Mouse (Mus musculus): ENCODE measurements around the gene Gatad2b.
"Not testable (repeated sequence)": the region's sequence is repeated elsewhere in the genome, so short reads cannot be mapped to it uniquely, and the experiment has no call there.

Gatad2b gene

GRCm38 (mm10) chr3:90292345-90293275, at the start of gene Gatad2b:
Gene Gatad2b (plus strand): TSS chr3:90293178.
- peak; percentile 100 for DNase-seq (ENCODE audit: extremely low read depth, low read depth)

DNA sequence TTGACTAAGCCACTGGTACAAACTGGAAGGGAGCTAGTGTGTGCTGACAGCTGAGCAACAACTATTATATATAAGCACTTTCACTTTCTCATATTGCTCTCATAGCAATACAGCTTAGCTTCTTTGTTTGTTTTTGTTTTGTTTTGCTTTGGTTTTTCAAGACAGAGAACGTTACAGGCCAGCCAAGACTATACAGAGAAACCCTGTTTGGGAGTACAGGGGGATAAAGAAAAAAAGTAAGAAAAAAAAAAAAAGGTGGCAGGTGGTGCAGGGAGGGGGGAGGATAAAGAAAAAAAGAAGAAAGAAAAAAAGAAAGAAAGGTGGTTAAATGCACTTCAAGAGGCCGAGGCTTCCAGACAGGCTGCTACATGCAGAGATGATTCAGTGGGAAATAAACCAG, 47.6 kb upstream of the Gatad2b start:
- DNase-seq (ENCODE audit: extremely low read depth, low read depth) = no peak

DNA sequence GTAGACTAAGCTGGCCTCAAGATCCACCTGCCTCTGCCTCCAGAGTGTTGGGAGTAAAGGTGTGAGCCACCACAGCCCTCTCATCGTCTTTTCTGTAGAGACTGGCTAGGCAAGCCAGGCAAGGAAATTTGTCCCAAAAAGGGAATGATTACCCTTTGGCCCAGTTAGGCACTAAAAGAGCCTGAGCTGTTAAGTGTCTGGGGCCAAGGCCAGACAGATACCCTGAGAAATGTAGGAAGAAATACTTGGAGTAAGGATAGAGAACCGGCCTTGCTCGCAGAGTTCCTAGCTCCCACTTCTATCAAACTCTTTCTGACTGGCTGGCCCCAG, 45.4 kb upstream of the Gatad2b start:
- no peak for DNase-seq (ENCODE audit: extremely low read depth, low read depth)

DNA sequence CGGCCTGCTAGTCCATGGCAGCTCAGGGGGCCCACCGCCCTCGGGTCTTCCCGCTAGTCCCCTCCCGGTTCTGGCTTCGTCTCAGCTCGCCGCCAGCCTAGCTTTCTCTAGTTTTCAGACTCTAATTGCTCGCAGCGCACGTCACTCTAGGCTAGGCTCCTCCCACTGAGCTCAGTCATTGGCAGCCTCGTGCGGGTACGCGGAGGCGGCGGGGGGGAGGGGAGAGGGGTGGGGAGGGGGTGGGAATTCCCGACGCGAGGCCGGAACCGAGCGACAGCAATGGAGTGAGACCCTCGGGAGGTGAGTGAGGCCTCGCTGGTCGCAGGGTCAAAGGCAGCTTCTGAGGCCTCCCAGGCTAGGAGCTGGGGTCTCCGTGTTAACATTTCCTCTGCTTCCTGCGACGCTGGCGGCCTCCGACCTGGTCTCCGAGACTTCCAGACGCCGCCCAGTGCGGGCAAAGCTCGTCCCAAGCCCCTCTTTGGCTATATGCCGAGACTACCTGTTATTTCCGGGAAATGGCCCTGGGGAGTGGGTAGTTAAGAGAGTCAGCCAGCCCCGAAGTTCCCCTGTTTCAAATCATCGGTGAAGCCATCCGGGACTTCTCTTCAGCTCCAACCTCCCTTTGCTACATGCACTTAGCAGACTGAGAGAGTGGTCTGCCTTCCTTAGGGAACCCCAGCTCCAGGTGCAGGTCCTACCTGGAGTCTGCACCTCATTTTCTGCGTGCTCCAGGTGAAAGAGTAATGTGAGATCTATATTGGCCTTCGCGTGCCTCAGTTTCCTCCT, 44.8 kb upstream of the Gatad2b start, which contains the start of gene Slc39a1:
Slc39a1 (plus strand) TSS at position 213 of the 786 bp plus-strand sequence.
- DNase-seq (ENCODE audit: extremely low read depth, low read depth) = peak; percentile 92

GRCm38 (mm10) chr3:90248746-90249100, 44.3 kb upstream of the Gatad2b start:
- no peak for DNase-seq (ENCODE audit: extremely low read depth, low read depth)

DNA sequence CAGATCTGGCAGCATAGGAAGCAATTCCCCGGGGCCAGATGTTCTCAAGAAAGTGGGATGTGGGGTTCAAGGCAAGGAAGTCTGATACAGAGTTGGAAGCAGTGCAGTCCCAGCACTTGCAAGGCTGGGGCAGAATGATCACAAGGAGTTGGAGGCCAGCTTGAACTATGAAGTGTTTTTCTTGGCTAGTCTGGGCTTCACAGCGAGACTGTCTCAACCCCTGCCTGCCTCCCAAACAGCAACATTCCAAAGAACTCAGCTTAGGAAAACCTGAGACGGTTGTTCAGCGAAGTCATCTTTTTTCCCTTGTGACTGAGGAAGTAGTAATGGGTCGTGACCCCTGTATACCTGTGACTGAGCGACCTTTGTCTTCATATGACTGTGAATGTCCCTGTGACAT, 42.2 kb upstream of the Gatad2b start:
- no peak for DNase-seq (ENCODE audit: extremely low read depth, low read depth)

DNA sequence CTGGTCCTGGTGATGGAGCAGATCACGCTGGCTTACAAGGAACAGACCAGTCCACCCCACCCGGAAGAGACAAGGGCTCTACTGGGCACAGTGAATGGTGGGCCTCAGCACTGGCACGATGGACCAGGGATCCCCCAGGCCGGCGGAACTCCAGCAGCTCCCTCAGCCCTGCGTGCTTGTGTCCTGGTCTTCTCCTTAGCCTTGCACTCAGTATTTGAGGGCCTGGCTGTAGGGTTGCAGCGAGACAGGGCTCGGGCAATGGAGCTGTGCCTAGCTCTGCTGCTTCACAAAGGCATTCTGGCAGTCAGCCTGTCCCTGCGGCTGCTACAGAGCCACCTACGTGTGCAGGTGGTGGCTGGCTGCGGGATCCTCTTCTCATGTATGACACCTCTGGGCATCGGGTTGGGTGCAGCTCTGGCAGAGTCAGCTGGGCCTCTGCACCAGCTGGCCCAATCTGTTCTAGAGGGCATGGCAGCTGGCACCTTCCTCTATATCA, 41.2 kb upstream of the Gatad2b start:
- not testable (repeated sequence) for DNase-seq (ENCODE audit: extremely low read depth, low read depth)

DNA sequence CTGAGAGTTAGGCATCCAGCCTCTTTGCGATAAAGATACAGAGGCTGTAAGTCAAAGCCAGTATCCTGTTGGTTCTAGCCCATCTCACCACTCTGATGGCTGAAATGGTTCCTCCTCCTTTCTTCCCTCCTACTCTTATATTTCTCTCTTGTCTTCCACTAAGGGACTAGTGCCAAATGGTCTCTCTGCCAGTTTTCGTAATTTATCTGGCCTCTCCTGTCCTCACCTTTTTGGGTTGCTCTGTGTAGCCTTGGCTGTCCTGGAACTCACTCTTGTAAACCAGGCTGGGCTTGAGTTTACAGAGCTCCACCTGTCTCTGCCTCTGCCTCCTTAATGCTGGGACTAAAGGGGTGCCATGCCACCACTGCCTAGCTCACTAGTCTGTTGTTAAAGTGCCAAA, 40.3 kb upstream of the Gatad2b start:
- not testable (repeated sequence) for DNase-seq (ENCODE audit: extremely low read depth, low read depth)

DNA sequence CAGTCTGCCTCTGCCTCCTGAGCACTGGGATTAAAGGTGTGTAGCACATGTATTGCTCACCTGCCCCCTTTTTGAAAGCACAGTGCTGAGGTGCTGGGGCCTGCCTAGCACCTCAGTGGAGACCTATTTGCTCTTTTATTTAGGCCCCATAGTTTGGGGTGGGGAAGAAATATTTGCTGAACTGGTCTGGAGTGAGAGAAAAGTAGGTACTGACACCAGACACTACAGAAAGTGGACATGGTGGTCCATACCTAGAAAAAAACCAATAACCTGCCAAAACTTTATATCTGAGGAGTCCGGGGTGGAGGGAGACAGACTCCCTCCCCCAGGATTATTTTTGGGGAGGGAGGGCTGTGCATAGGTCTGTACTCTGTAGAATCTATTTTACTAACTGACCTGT, 39.8 kb upstream of the Gatad2b start:
- DNase-seq (ENCODE audit: extremely low read depth, low read depth) = not testable (repeated sequence)

DNA sequence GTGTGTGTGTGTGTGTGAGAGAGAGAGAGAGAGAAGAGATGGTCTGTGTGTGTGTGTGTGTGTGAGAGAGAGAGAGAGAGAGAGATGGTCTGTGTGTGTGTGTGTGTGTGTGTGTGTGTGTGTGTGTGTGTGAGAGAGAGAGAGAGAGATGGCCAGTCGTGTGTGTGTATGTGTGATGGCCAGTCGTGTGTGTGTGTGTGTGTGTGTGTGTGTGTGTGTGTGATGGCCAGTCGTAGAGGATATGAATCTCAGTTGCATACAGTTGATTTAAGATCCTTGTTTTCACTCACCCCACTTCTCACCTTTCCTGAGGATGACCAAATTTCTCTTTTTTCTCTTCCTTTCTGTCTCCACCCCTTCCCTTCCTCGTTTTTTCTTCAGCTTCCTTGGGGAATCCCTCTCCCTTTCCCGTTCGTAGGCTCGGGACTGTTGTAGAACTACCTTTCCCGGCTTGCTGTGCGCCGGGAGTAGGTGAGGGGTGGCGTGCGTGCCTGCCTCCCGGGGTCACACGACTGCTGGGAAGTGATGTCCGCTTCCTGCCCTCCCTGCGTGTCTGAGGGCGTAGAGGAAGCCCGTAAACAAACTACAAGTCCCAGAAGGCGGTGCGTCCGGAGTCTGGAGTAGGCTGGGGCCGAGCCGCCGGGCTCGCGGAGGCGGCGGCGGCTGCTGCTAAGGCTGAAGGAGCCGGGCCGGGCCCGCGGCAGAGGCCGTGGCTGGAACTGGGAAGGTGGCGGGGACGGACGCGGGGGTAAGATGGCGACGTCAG, 39.1 kb upstream of the Gatad2b start, which contains the start of gene Crtc2:
Crtc2 (plus strand) TSS at position 511 of the 766 bp plus-strand sequence.
- peak; percentile 96 for DNase-seq (ENCODE audit: extremely low read depth, low read depth)

GRCm38 (mm10) chr3:90254419-90255193, 38.4 kb upstream of the Gatad2b start:
- DNase-seq (ENCODE audit: extremely low read depth, low read depth) = peak; percentile 56

- DNase-seq (ENCODE audit: extremely low read depth, low read depth) = no peak
These were observed 37.8 kb upstream of the Gatad2b start for GRCm38 (mm10) chr3:90255194-90255565.

- DNase-seq (ENCODE audit: extremely low read depth, low read depth) = no peak
These were observed 37.1 kb upstream of the Gatad2b start for GRCm38 (mm10) chr3:90255784-90256353.

DNA sequence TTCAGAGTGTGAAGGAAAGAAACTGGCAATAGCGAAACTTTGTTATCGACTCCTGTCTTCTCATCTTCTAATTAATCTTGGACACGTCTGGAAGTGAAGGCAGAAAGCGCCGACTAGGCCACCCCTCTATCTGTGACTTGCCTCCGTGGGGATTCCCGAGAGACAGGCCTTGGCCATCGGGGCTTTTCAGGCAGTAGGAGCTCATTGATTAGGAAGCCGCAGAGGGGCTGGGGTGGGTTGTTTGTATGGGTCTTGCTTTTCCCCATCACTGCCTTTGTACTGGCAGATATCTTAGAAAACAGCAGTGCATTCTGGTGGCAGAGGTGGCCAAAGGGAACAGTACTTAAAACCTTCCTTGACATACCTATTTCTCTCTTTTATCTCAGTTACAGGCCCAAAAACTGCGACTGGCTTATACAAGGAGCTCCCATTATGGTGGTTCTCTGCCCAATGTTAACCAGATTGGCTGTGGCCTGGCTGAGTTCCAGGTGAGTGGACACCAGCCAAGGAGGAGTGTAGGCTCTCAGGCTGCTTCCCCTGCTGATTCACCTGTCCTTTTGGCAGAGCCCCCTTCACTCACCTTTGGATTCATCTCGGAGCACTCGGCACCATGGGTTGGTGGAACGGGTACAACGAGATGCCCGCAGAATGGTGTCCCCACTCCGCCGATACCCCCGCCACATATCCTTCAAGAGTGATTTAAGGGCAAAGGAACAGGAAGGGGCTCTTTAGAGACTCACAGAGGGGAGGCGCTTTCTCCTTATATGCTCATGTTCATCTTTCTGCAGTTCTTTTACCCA, 36.0 kb upstream of the Gatad2b start:
- DNase-seq (ENCODE audit: extremely low read depth, low read depth) = no peak

DNA sequence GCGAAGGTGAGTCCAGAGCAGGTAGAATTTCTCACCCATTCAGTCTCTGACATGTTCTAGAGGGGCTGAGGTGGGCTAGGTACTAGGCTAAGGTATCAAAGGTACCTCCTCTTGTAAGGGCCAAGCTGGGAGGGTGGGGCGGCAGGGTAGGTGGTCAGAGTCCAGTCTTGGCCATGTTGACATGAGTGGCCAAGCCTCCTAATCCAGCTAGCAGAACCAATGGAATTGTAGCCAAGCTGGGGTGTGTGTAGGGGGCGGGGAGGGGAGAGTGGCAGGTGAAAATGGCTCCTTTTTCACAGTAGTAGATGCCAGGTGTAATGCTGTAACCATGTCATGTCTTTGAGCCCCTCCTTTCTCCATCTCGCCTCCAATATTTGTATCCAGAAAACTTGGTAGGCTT, 34.5 kb upstream of the Gatad2b start:
- no peak for DNase-seq (ENCODE audit: extremely low read depth, low read depth)

GRCm38 (mm10) chr3:90263121-90263771, 29.7 kb upstream of the Gatad2b start:
- no peak for DNase-seq (ENCODE audit: extremely low read depth, low read depth)

DNA sequence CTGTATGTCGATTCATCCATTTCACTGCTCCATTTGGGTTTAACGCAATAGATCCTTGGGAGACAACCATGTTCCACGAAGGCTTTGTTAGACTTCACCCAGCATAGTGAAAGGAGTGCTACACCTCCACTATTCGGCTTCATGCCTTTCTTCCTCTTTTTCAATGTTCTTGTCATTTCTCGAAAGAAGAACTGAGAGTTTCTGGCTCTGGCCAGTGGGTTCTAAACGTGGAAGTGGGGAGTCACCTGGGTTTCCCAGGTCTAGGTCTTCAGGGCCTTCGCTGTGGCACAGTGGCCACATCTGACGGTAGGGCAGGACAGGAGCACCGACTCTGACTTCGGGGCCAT, 28.3 kb upstream of the Gatad2b start:
- peak; percentile 76 for DNase-seq (ENCODE audit: extremely low read depth, low read depth)

GRCm38 (mm10) chr3:90265034-90265931, 27.7 kb upstream of the Gatad2b start, which contains the start of gene Dennd4b:
Gene Dennd4b (plus strand): TSS chr3:90265185.
- DNase-seq (ENCODE audit: extremely low read depth, low read depth) = peak; percentile 81
